Mouse (Mus musculus) forebrain, embryonic 14.5 days (tissue): Measurements from ENCODE around the gene Hspg2. TPM values are rescaled to one million over a fixed set of nuclear protein-coding genes. Genes with fewer than 3 reads are reported as not detected.

Experiments
- ATAC-seq: fragments of 200-750 bp; cut with Nextera tagmentation; 2 replicates; pipeline ENCODE4 v1.8.0; 2017; ENCODE audit warnings: mild to moderate bottlenecking, moderate library complexity
- DNase-seq: peaks from one replicate; pipeline ENCODE4 v3.0.0-alpha.2; 2015; ENCODE audit warnings: low spot score
- H3K27ac ChIP-seq: fragments of 300-500 bp; sonication (generic); 2 replicates; pipeline ENCODE4 v1.5.1; 2014; ENCODE audit warnings: low read depth, mild to moderate bottlenecking, control low read depth, low read length, moderate library complexity
- H3K27me3 ChIP-seq: fragments of 300-500 bp; sonication (generic); replicated peaks from 2 replicates; pipeline ENCODE4 v1.6.1; 2014; ENCODE audit warnings: low read length, control low read depth, mixed read lengths; ENCODE audit not compliant: control insufficient read depth, insufficient read depth
- H3K36me3 ChIP-seq: fragments of 300-500 bp; sonication (generic); 2 replicates; pipeline ENCODE4 v1.6.1; 2014; ENCODE audit warnings: low read length, control low read depth; ENCODE audit not compliant: control insufficient read depth, insufficient read depth
- H3K4me1 ChIP-seq: fragments of 300-500 bp; sonication (generic); 2 replicates; pipeline ENCODE4 v1.6.1; 2014; ENCODE audit warnings: antibody characterized with exemption, low read length, control low read depth; ENCODE audit not compliant: control insufficient read depth, insufficient read depth
- H3K4me2 ChIP-seq: fragments of 300-500 bp; sonication (generic); 2 replicates; pipeline ENCODE4 v1.6.1; 2014; ENCODE audit warnings: mild to moderate bottlenecking, control low read depth, low read length
- H3K4me3 ChIP-seq: fragments of 300-500 bp; sonication (generic); 2 replicates; pipeline ENCODE4 v1.5.1; 2014; ENCODE audit warnings: low read depth, low read length, control low read depth
- H3K9ac ChIP-seq: fragments of 300-500 bp; sonication (generic); 2 replicates; pipeline ENCODE4 v1.6.1; 2014; ENCODE audit warnings: mild to moderate bottlenecking, low read length, control low read depth, moderate library complexity
- H3K9me3 ChIP-seq: fragments of 300-500 bp; sonication (generic); replicated peaks from 2 replicates; pipeline ENCODE4 v1.6.1; 2016; ENCODE audit warnings: low read length, control low read depth, mixed read lengths; ENCODE audit not compliant: control insufficient read depth
- WGBS: fragments of 180-500 bp; shearing (Covaris S2); extraction: QIAGEN DNeasy Blood & Tissue Kit; methylation state at CpG from one replicate; pipeline ENCODE4 v1.1.7; 2014; 5-methylcytosine and 5-hydroxymethylcytosine counted together
- polyA plus RNA-seq: library from polyadenylated mRNA; unstranded; fragments of >200 nt; fragmentation: Nextera tagmentation; extraction: Ambion mirVana; gene quantifications from 2 replicates; pipeline ENCODE4 v1.2.1, GENCODE M21; 2014

The Hspg2 gene
- polyA plus RNA-seq, 1 experiment from 2014 or later: 4.0 TPM

DNA sequence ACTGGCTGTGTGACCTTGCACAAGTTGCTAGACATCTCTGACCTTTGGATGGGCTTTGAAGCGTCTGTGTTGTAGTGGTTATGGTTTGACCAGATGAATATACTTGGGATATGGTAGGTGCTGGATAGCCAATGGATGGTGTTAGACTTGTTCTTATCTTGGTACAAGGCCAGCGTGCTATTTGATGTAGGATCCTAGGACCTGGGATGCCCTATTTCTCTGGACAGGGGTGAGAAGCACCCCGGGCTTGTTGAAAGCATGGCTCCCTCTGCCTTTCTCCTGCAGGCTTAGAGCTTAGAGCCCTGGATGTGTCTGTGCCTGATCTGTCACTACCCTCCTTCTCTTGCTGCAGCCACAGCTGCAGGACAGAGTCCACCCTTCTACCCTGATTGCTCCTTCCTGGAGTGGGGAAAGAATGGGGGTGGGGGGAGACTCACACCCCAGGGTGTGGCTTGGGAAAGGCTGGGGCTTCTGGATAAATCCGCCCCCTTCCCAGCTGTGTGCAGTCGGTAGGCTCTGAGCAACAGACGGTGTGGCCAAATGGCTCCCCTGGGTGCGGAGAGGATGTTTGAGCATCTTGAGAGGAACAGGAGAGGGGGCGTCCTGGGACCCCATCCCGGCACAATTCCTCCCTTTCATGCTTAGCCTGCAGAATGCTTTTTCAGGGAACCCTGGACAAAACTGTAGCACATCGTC, 7.6 kb downstream of the Hspg2 start:
- no peaks in the 10 kb centered on the region for H3K27me3 ChIP-seq
- H3K27ac ChIP-seq: no peak overlapping the region
- H3K4me3 ChIP-seq: no peak overlapping the region
- DNase-seq (no peak), ATAC-seq (no peak)
- 0 out of 2 replicates have a peak overlapping the region, but pooled peaks have one; percentile 4 for H3K4me2 ChIP-seq
- peaks cover 11% of the 10 kb centered on the region; the same call in 1 of the 2 replicates for H3K4me1 ChIP-seq
- no peak overlapping the region for H3K9ac ChIP-seq
- WGBS: 39% methylated on average over 10 of the region's 10 CpGs
- no peaks in the 10 kb centered on the region for H3K9me3 ChIP-seq
- H3K36me3 ChIP-seq: no peaks in the 10 kb centered on the region

- no peak overlapping the region for H3K27ac ChIP-seq
- 0 out of 2 replicates have a peak overlapping the region, but pooled peaks have one; percentile 4 for H3K4me2 ChIP-seq
- no peaks in the 10 kb centered on the region for H3K36me3 ChIP-seq
- WGBS: 24% methylated on average over 17 of the region's 17 CpGs
- H3K9ac ChIP-seq: no peak overlapping the region
- H3K4me3 ChIP-seq: no peak overlapping the region
- ATAC-seq (no peak), DNase-seq (no peak)
- peaks cover 11% of the 10 kb centered on the region; the same call in 1 of the 2 replicates for H3K4me1 ChIP-seq
- no peaks in the 10 kb centered on the region for H3K9me3 ChIP-seq
- no peaks in the 10 kb centered on the region for H3K27me3 ChIP-seq
Observed at GRCm38 (mm10) chr4:137476761-137477237, 8.2 kb downstream of the Hspg2 start.

DNA sequence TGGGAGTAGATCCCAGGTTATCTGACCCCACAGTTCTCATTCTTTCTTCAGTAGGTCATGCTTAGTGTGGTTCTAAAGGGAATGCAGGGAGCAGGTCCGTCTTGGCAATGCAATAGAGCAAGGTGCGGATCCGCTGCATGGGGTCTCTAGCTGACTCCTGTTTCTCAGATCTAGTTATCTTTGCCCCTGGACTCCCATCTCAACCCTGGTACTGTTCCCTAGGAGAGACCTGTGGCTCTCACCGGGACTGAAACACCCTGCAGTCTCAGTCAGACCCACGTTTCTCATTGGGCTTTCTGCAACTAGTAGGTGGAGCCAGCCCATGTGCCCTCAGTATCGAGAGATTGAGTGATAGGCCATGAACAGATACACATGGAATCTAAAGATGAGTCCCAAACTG, 9.0 kb downstream of the Hspg2 start:
- no peak for ATAC-seq
- 57% methylated on average over 6 of the region's 6 CpGs for WGBS

GRCm38 (mm10) chr4:137478306-137478705, 9.7 kb downstream of the Hspg2 start:
- Histone ChIP-seq H3K4me2 (no peak overlapping the region), H3K27me3 (no peaks in the 10 kb centered on the region), H3K4me1 (peaks cover 11% of the 10 kb centered on the region; the same call in 1 of the 2 replicates), H3K27ac (no peak overlapping the region), H3K9ac (no peak overlapping the region), H3K36me3 (no peaks in the 10 kb centered on the region), H3K9me3 (no peaks in the 10 kb centered on the region), H3K4me3 (no peak overlapping the region)
- DNase-seq (no peak), ATAC-seq (no peak)
- 63% methylated on average over 5 of the region's 5 CpGs for WGBS

More for the DNA sequence above, 9.0 kb downstream of the Hspg2 start:
- H3K9me3 ChIP-seq: no peaks in the 10 kb centered on the region
- no peak for DNase-seq
- H3K9ac ChIP-seq: no peak overlapping the region
- H3K27me3 ChIP-seq: no peaks in the 10 kb centered on the region
- H3K27ac ChIP-seq: no peak overlapping the region
- no peak overlapping the region for H3K4me3 ChIP-seq
- peaks cover 11% of the 10 kb centered on the region; the same call in 1 of the 2 replicates for H3K4me1 ChIP-seq
- H3K4me2 ChIP-seq: no peak overlapping the region
- H3K36me3 ChIP-seq: no peaks in the 10 kb centered on the region

DNA sequence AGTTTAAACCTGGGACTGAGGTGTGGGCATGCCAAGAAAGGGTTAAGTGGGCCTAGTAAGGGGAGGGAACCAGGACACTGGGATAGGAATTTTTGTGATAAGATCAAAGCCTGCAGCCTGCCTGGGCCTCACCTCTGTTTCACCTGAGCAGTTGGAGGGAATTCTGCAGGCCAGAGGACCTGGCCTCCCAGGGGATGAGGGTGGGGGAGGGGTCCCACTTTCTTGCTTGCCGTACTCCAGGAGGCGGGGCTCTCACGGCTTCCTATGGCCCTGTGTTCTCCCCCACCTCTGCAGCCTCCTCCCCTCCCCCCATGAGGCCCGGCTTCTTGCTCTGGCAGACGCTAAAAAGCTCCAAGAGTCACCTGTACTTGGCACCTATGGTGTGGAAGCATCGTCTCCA, 11.2 kb downstream of the Hspg2 start:
- H3K27ac ChIP-seq: no peak overlapping the region
- H3K4me1 ChIP-seq: peaks cover 15% of the 10 kb centered on the region
- no peak overlapping the region for H3K4me3 ChIP-seq
- WGBS: 10% methylated on average over 6 of the region's 6 CpGs
- DNase-seq (no peak), ATAC-seq (no peak)
- H3K36me3 ChIP-seq: no peaks in the 10 kb centered on the region
- no peak overlapping the region for H3K9ac ChIP-seq
- H3K27me3 ChIP-seq: no peaks in the 10 kb centered on the region
- H3K9me3 ChIP-seq: no peaks in the 10 kb centered on the region
- H3K4me2 ChIP-seq: no peak overlapping the region

DNA sequence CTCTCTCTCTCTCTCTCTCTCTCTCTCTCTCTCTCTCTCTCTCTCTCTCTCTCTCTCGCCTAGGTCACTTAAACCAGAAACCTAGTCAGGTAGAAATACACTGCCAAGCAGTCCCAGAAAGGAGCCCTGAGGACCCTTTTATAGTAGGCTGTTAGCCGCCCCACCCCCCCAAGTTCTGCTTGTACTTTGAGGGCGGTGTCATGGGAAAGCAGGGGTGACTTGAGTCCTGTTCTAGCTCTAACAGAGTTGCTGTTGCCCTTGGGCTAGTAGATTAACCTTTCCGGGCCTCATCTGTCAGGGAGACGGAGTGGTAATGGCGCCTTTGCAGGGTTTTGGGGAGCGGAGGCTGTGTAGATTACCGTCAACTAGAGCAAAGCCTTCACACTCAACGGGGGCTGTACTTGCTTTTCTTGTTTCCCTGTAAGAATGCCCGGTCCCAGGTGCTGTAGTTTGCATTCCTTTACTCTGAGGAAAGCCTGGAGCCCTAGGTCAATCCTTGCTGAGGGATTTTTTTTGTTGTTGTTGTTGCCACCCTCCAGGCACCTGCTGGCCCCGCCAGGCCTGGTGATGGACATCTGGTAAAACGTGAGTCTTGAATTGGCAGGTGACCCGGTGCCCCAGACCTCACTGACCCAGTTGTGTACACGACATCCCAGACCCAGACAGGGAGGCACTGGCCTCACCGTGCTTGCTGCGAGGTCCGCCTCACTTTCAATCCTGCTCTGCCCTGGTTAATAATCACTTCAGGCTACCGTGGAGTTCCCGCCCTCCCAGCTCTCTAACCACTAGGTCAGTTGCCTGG, 11.8 kb downstream of the Hspg2 start:
- Histone ChIP-seq H3K4me2 (no peak overlapping the region), H3K27me3 (no peaks in the 10 kb centered on the region), H3K9me3 (no peaks in the 10 kb centered on the region), H3K27ac (no peak overlapping the region), H3K36me3 (no peaks in the 10 kb centered on the region), H3K4me1 (peaks cover 17% of the 10 kb centered on the region), H3K4me3 (no peak overlapping the region), H3K9ac (no peak overlapping the region)
- DNase-seq (no peak), ATAC-seq (no peak)
- 24% methylated on average over 18 of the region's 19 CpGs for WGBS

DNA sequence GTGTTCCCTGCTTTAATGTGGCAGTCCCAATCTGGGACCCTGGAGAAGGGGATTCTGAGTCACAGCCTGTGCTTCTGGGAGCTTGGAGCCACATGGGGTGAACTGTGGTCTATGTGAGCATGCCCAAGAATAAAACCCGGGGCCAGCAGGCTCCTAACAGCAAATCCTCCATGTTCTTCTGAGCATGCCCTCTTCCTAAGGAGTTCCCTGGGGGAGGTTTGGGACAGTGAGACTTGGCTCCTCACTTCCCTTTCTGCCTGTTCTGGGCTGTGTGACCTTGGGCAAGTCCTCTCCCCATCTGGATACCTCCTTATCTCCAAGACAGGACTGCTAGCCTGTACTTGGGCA, 12.4 kb downstream of the Hspg2 start:
- DNase-seq (no peak), ATAC-seq (no peak)
- H3K27me3 ChIP-seq: no peaks in the 10 kb centered on the region
- no peak overlapping the region for H3K4me3 ChIP-seq
- no peak overlapping the region for H3K9ac ChIP-seq
- no peak overlapping the region for H3K4me2 ChIP-seq
- H3K36me3 ChIP-seq: no peaks in the 10 kb centered on the region
- H3K9me3 ChIP-seq: no peaks in the 10 kb centered on the region
- no peak overlapping the region for H3K27ac ChIP-seq
- 33% methylated on average over 1 of the region's 1 CpGs for WGBS
- peaks cover 18% of the 10 kb centered on the region for H3K4me1 ChIP-seq

DNA sequence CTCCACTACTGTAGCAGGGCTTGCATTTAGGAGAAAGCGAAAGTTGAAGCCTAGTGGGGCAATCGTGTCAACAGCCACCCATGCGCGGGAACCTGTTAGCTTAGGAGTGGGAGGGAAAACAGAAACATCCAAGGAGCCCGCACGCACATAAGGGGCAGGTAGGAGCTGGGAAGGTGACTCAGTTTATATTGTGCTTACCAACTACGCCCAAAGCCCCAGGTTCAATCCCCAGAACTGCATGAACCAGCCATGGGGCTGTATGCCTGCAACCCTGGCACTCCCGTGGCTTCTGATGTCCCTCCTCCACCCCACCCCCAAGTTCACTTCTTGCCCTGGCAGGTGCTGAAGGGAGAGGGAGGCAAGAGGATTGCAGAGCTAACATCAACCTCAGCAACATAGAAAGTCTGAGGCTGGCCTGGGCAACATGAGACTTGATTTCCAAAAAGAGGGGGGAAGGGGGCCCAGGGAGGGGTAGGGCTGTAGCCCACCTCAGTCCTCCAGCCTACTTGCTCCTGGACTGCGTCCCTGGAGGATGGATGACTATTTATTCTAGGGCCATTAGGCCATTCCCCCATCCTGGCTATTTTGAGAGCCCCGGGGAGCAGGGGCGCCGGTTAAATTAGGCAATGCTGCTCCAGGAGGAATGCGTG, 12.9 kb downstream of the Hspg2 start:
- Histone ChIP-seq H3K4me3 (no peak overlapping the region), H3K4me2 (no peak overlapping the region), H3K27me3 (no peaks in the 10 kb centered on the region), H3K4me1 (peaks cover 23% of the 10 kb centered on the region), H3K27ac (no peak overlapping the region), H3K9ac (no peak overlapping the region), H3K36me3 (no peaks in the 10 kb centered on the region), H3K9me3 (no peaks in the 10 kb centered on the region)
- DNase-seq (no peak), ATAC-seq (no peak)
- 68% methylated on average over 13 of the region's 13 CpGs for WGBS
